Mouse (Mus musculus): ENCODE measurements around the gene Tcf7l1.

DNA sequence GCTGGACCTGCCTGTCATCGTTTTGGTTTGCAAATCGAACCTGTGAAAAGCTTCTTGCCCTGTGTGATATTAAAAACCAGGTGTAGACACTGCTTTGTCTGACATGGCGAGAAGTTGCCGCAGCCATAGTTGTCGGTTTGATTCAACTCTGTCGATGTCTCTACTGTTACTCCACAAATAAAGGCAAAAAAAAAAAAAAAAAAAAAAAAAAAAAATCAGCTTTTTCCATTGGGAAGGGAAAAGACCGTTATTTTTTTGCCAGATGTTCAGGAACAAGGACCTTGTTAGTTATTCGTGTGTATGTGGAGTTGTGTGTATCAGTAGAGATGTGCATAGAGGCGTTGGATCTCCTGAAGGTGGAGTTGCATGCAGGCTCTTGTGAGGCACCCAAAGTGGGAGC lies 36.7 kb upstream of the Tcf7l1 start:
- no peak for TF ChIP-seq CTCF (IDR thresholded peaks at IDR 0.05; ENCODE audit: low read depth)
- TF ChIP-seq EP300 (IDR thresholded peaks at IDR 0.05; ENCODE audit: low read depth): no peak
